Mouse (Mus musculus) lung, postnatal 0 days (tissue): ENCODE results near the gene Il34. TPM values are rescaled to one million over a fixed set of nuclear protein-coding genes. Genes with fewer than 3 reads are reported as not detected.

Experiments
- ATAC-seq: fragments of 200-750 bp; cut with Nextera tagmentation; 2 replicates; pipeline ENCODE4 v1.8.0; 2017; ENCODE audit warnings: moderate library complexity
- DNase-seq: peaks from one replicate; pipeline ENCODE4 v3.0.0-alpha.2; 2016; ENCODE audit warnings: low spot score
- H3K27ac ChIP-seq: fragments of 300-500 bp; sonication (generic); 2 replicates; pipeline ENCODE4 v1.5.1; 2014; ENCODE audit warnings: antibody characterized with exemption, mild to moderate bottlenecking, low read length, mixed read lengths
- H3K27me3 ChIP-seq: fragments of 300-500 bp; sonication (generic); replicated peaks from 2 replicates; pipeline ENCODE4 v1.6.1; 2014; ENCODE audit warnings: low read length, mixed read lengths; ENCODE audit not compliant: insufficient read depth
- H3K36me3 ChIP-seq: fragments of 300-500 bp; sonication (generic); 2 replicates; pipeline ENCODE4 v1.6.1; 2014; ENCODE audit warnings: low read length, mixed read lengths; ENCODE audit not compliant: insufficient read depth
- H3K4me1 ChIP-seq: fragments of 300-500 bp; sonication (generic); 2 replicates; pipeline ENCODE4 v1.6.1; 2014; ENCODE audit warnings: antibody characterized with exemption, low read depth, low read length, mixed read lengths; ENCODE audit not compliant: insufficient read depth
- H3K4me2 ChIP-seq: fragments of 300-500 bp; sonication (generic); replicated peaks from 2 replicates; pipeline ENCODE4 v1.6.1; 2014; ENCODE audit warnings: low read depth, mild to moderate bottlenecking, low read length, moderate library complexity, mixed read lengths
- H3K4me3 ChIP-seq: fragments of 300-500 bp; sonication (generic); 2 replicates; pipeline ENCODE4 v1.5.1; 2014; ENCODE audit warnings: low read depth, low read length
- H3K9ac ChIP-seq: fragments of 300-500 bp; sonication (generic); replicated peaks from 2 replicates; pipeline ENCODE4 v1.6.1; 2014; ENCODE audit warnings: low read depth, mild to moderate bottlenecking
- H3K9me3 ChIP-seq: fragments of 300-500 bp; sonication (generic); 2 replicates; pipeline ENCODE4 v1.6.1; 2016; ENCODE audit warnings: low read length, mixed read lengths
- CTCF ChIP-seq: IDR thresholded peaks from 2 replicates; pipeline ENCODE4 v1.5.1; 2016; ENCODE audit warnings: antibody characterized with exemption, mild to moderate bottlenecking
- EP300 ChIP-seq: IDR thresholded peaks from 2 replicates; pipeline ENCODE4 v1.6.1; 2016; ENCODE audit warnings: antibody characterized with exemption, mild to moderate bottlenecking, control low read depth
- WGBS: fragments of 180-500 bp; shearing (Covaris S2); extraction: QIAGEN DNeasy Blood & Tissue Kit; methylation state at CpG from one replicate; pipeline ENCODE4 v1.1.7; 2014; 5-methylcytosine and 5-hydroxymethylcytosine counted together
- polyA plus RNA-seq: library from polyadenylated mRNA; unstranded; fragments of >200 nt; fragmentation: Nextera tagmentation; extraction: Ambion mirVana; gene quantifications from 2 replicates; pipeline ENCODE4 v1.2.1, GENCODE M21; 2015

Gene Il34
- polyA plus RNA-seq, 1 experiment from 2014 or later, result 23.3 TPM

- peaks cover 24% of the 10 kb centered on the region for H3K4me1 ChIP-seq
- no peaks in the 10 kb centered on the region for H3K9me3 ChIP-seq
- TF ChIP-seq CTCF (no peak), EP300 (no peak)
- no peak overlapping the region for H3K9ac ChIP-seq
- H3K27ac ChIP-seq, result no peak overlapping the region
- WGBS, result 86% methylated on average over 3 of the region's 3 CpGs
- H3K27me3 ChIP-seq, result no peaks in the 10 kb centered on the region
- no peak overlapping the region for H3K4me2 ChIP-seq
- no peaks in the 10 kb centered on the region for H3K36me3 ChIP-seq
- no peak for ATAC-seq
- no peak overlapping the region for H3K4me3 ChIP-seq
- DNase-seq, result no peak
Measured at GRCm38 (mm10) chr8:110706288-110706870, 99.3 kb downstream of the Il34 start.

DNA sequence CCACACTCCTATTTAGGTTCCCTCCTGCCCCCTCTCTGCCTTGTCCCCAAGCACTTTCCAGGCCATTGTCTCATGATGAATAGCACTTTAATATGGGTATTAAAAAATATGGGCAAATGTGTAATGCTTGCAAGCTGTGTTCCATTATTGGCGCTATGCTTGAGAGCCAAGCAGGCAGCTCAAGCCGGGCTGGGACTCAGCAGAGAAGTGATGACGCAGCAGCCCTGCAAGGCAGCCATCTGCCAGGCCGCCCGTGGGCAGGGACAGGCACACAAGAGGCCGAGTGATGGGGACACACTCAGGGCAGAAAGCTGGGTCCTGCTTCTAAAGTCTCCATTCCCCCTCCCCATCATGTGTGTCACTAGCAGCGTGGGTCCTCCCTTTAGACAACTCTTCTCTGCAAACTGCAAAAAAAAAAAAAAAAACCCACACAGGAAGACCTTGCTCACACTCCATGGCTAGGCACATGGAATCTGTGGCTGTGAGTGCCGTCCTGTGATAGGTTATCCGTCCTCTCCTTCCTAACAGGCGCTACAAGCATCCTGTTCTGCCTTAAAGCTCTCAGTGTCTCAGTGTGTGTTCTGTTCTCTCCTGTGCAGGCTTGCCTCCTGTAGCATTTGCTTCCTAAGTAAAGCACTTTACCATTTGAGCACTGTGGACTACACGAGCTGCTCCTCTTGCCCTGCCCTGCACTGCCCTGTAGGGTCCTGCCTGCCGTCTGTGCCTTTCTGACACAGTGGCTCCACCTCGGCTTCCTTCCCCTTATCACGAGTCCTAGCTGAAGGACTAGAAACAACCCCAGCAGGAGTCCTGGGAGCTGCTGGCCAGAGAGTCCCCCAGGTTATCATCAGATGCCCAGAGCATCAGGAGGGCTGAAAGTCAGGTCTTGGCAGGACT lies 100.1 kb downstream of the Il34 start:
- Histone ChIP-seq H3K4me3 (no peak overlapping the region), H3K4me1 (peaks cover 21% of the 10 kb centered on the region), H3K27ac (no peak overlapping the region), H3K9ac (no peak overlapping the region), H3K27me3 (no peaks in the 10 kb centered on the region), H3K4me2 (no peak overlapping the region), H3K36me3 (no peaks in the 10 kb centered on the region), H3K9me3 (no peaks in the 10 kb centered on the region)
- DNase-seq (peak; percentile 48), ATAC-seq (peak; percentile 40; the same call in 1 of the 2 replicates)
- WGBS, result 51% methylated on average over 14 of the region's 14 CpGs
- no peak for TF ChIP-seq CTCF
- no peak for TF ChIP-seq EP300

GRCm38 (mm10) chr8:110704103-110704502 lies 101.6 kb downstream of the Il34 start:
- Histone ChIP-seq H3K27ac (no peak overlapping the region), H3K27me3 (no peaks in the 10 kb centered on the region), H3K4me1 (peaks cover 11% of the 10 kb centered on the region), H3K4me2 (no peak overlapping the region), H3K9me3 (no peaks in the 10 kb centered on the region), H3K36me3 (no peaks in the 10 kb centered on the region), H3K9ac (no peak overlapping the region), H3K4me3 (no peak overlapping the region)
- ATAC-seq (no peak), DNase-seq (no peak)
- WGBS, result 82% methylated on average over 3 of the region's 3 CpGs
- TF ChIP-seq CTCF, result no peak
- TF ChIP-seq EP300, result no peak

DNA sequence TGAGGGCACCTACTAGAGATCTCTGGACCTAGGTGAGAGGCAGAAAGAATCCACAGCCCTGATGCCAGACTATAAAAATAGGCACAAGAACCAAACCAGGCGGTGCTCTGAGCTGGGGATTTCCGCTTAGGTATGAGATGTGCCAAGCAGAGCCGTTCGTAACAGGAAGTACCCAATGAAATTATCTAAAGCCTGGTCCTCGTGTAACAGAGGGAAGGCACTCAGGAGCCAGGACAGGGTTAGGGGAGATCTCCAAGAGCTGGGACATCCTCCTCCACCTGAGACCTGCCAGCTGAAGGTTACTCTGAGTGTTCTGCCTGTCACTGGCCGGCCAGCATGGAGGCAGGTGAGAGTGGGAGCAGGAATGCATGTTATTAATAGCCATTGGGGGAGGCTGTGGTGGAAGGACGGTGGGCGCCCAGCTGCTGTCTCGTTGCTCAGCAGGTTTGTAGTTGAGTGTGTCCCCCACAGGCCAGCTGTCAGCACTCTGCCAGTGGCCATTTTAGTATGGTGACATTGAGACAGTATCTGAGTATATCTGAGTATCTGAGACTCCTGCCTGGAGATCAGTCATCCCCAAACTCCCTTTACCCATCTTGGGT lies 102.2 kb downstream of the Il34 start:
- Histone ChIP-seq H3K4me3 (no peak overlapping the region), H3K9ac (no peak overlapping the region), H3K36me3 (no peaks in the 10 kb centered on the region), H3K27ac (peak overlapping the region; percentile 64), H3K9me3 (no peaks in the 10 kb centered on the region), H3K4me1 (peaks cover 8% of the 10 kb centered on the region), H3K27me3 (no peaks in the 10 kb centered on the region), H3K4me2 (no peak overlapping the region)
- DNase-seq, result no peak
- TF ChIP-seq CTCF, result no peak
- no peak for TF ChIP-seq EP300
- ATAC-seq, result no peak
- 56% methylated on average over 9 of the region's 9 CpGs for WGBS

GRCm38 (mm10) chr8:110702636-110703459 lies 102.9 kb downstream of the Il34 start:
- 57% methylated on average over 9 of the region's 9 CpGs for WGBS
- TF ChIP-seq EP300, result no peak
- no peak for TF ChIP-seq CTCF
- DNase-seq, result peak; percentile 82
- peaks cover 8% of the 10 kb centered on the region for H3K4me1 ChIP-seq
- H3K27me3 ChIP-seq, result no peaks in the 10 kb centered on the region
- H3K9me3 ChIP-seq, result no peaks in the 10 kb centered on the region
- H3K9ac ChIP-seq, result no peak overlapping the region
- no peak overlapping the region for H3K4me2 ChIP-seq
- no peaks in the 10 kb centered on the region for H3K36me3 ChIP-seq
- H3K4me3 ChIP-seq, result no peak overlapping the region
- peak; percentile 65 for ATAC-seq
- peak overlapping the region; percentile 64 for H3K27ac ChIP-seq
